Mouse (Mus musculus): ENCODE results near the gene Glis2. TPM values are rescaled to one million over a fixed set of nuclear protein-coding genes. Genes with fewer than 3 reads are reported as not detected.

The Glis2 gene
- total and polyA plus RNA-seq, 3 experiments = 0.59 to 3.3 (median 2.5) TPM

DNA sequence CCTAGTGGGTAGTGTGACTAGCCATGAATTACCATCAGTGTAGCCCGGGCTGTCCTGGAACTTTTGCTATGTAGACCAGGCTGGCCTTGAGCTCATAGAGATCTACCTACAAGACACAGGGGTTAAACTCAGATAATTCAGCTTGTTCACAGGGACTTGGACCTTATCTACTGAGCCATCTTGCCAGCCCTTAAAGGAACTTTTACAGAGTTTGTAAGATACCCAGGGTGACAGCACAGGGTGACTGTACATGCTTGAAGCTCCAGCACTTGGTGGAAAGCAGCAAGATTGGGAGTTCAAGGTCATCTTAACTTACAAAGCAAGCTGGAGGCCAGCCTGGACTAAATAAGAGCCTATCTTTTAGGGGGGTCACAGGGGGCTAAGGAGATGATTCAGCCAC is 39.0 kb upstream of the Glis2 start:
- dilution Hi-C loops (cut with MboI; ENCODE audit: extremely low pct_ligation_motif_present, extremely low pct_unique_long_range_greater_than_20kb, low sequenced_read_pairs) = no loop called here
- H3K9me3 ChIP-seq (replicated peaks; ENCODE audit: low read length) = peaks cover 4% of the 10 kb centered on the region
- H3K79me2 ChIP-seq (replicated peaks; ENCODE audit: control insufficient read depth, extremely low read depth, insufficient read depth, poor library complexity, severe bottlenecking) = peaks cover 22% of the 10 kb centered on the region
- peaks cover 3% of the 10 kb centered on the region for H3K27me3 ChIP-seq (replicated peaks)
- H3K9ac ChIP-seq (ENCODE audit: insufficient read depth, low read depth) = no peak overlapping the region
- in situ Hi-C loops (cut with MboI; ENCODE audit: low pct_ligation_motif_present, low pct_unique_long_range_greater_than_20kb, low sequenced_read_pairs) = loop anchor here (5.0 kb wide), 1 partner anchor 122 kb away; the partner anchor contains the start of gene Coro7
- no peak for DNase-seq (ENCODE audit: extremely low read depth)
- TF ChIP-seq E2F4 (IDR thresholded peaks at IDR 0.05; ENCODE audit: insufficient replicate concordance, low read depth, low read length) (no peak), MEF2A (IDR thresholded peaks at IDR 0.05; ENCODE audit: borderline replicate concordance, low read depth, low read length) (no peak), JUND (conservative IDR thresholded peaks at IDR 0.05; ENCODE audit: low read depth, low read length) (no peak), JUN (IDR thresholded peaks at IDR 0.05; ENCODE audit: insufficient read depth, low read depth, low read length) (no peak), CHD1 (IDR thresholded peaks at IDR 0.05; ENCODE audit: low read depth, low read length) (no peak), ELF1 (IDR thresholded peaks at IDR 0.05; ENCODE audit: low read depth, low read length) (no peak), MAX (IDR thresholded peaks at IDR 0.05; ENCODE audit: low read length) (no peak), NELFE (IDR thresholded peaks at IDR 0.05; ENCODE audit: low read depth, low read length) (no peak), ETS1 (conservative IDR thresholded peaks at IDR 0.05; ENCODE audit: low read depth, low read length) (no peak), PAX5 (IDR thresholded peaks at IDR 0.05; ENCODE audit: low read length) (no peak), GABPA (IDR thresholded peaks at IDR 0.05; ENCODE audit: insufficient replicate concordance, low read depth, low read length) (no peak)
- no peak overlapping the region for H3K4me3 ChIP-seq (replicated peaks in 1 of 3; ENCODE audit: low read depth in 2 of 3, low read length in 2 of 3, poor library complexity in 1 of 3)
- no peak overlapping the region for H3K4me2 ChIP-seq (ENCODE audit: insufficient read depth, low read depth, poor library complexity, severe bottlenecking)
- H3K27ac ChIP-seq (ENCODE audit: insufficient read depth, low read depth) = no peak overlapping the region
- peaks cover 11 to 47% of the 10 kb centered on the region in 2 experiments for H3K36me3 ChIP-seq (replicated peaks in 1 of 2; ENCODE audit: control insufficient read depth in 1 of 2, insufficient read depth in 1 of 2, low read length in 1 of 2)
- peaks cover 28 to 73% of the 10 kb centered on the region in 2 experiments for H3K4me1 ChIP-seq (ENCODE audit: control insufficient read depth in 1 of 2, insufficient read depth in 2 of 2)

DNA sequence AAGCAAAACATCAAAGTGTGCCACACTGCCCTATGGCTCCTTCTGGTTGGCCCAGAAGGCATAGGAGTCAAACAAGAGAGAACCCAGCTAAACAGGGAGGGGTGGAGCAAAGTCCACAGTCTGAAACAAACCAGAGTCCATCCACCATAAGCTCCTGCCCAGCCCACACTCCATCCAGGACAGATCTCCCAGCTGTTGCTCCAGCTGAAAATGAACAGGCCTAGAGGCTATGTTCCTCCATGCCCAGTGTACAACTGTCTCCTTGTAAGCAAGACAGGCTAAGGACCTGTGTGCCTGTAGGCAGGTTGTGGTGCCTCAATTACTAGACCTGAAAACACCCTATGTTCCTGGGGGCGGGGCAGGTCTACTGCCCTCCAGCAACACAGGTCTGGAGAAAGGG is 37.4 kb upstream of the Glis2 start:
- Histone ChIP-seq H3K4me2 (ENCODE audit: insufficient read depth, low read depth, poor library complexity, severe bottlenecking) (peak overlapping the region; percentile 75; the same call in 1 of the 2 replicates), H3K9me3 (replicated peaks; ENCODE audit: low read length) (peaks cover 4% of the 10 kb centered on the region), H3K79me2 (replicated peaks; ENCODE audit: control insufficient read depth, extremely low read depth, insufficient read depth, poor library complexity, severe bottlenecking) (peaks cover 22% of the 10 kb centered on the region), H3K27me3 (replicated peaks) (peaks cover 9% of the 10 kb centered on the region), H3K4me3 (replicated peaks in 1 of 3; ENCODE audit: low read depth in 2 of 3, low read length in 2 of 3, poor library complexity in 1 of 3) (peak overlapping the region; percentile 71 to 92 (median 79)), H3K27ac (ENCODE audit: insufficient read depth, low read depth) (no peak overlapping the region), H3K36me3 (replicated peaks in 1 of 2; ENCODE audit: control insufficient read depth in 1 of 2, insufficient read depth in 1 of 2, low read length in 1 of 2) (peaks cover 0 to 32% of the 10 kb centered on the region in 2 experiments), H3K4me1 (ENCODE audit: control insufficient read depth in 1 of 2, insufficient read depth in 2 of 2) (peaks cover 23 to 60% of the 10 kb centered on the region in 2 experiments), H3K9ac (ENCODE audit: insufficient read depth, low read depth) (peak overlapping the region; percentile 7; the same call in 1 of the 2 replicates)
- TF ChIP-seq MEF2A (IDR thresholded peaks at IDR 0.05; ENCODE audit: borderline replicate concordance, low read depth, low read length) = no peak
- TF ChIP-seq E2F4 (IDR thresholded peaks at IDR 0.05; ENCODE audit: insufficient replicate concordance, low read depth, low read length) = no peak
- no peak for TF ChIP-seq ZKSCAN1 (IDR thresholded peaks at IDR 0.05; ENCODE audit: borderline replicate concordance, low read depth, low read length)
- no peak for TF ChIP-seq ZC3H11A (IDR thresholded peaks at IDR 0.05; ENCODE audit: low read depth, low read length)
- TF ChIP-seq RCOR1 (conservative IDR thresholded peaks at IDR 0.05; ENCODE audit: low read depth, low read length) = no peak
- no peak for TF ChIP-seq ZMIZ1 (IDR thresholded peaks at IDR 0.05; ENCODE audit: low read depth, low read length)
- TF ChIP-seq NELFE (IDR thresholded peaks at IDR 0.05; ENCODE audit: low read depth, low read length) = 0 out of 2 replicates have a peak, but pooled peaks have one; percentile 10
- TF ChIP-seq ETS1 (conservative IDR thresholded peaks at IDR 0.05; ENCODE audit: low read depth, low read length) = no peak
- 0 out of 2 replicates have a peak, but pooled peaks have one; percentile 11 for TF ChIP-seq IRF4 (IDR thresholded peaks at IDR 0.05; ENCODE audit: low read depth, low read length)
- 0 out of 2 replicates have a peak, but pooled peaks have one; percentile 50 for TF ChIP-seq MXI1 (IDR thresholded peaks at IDR 0.05; ENCODE audit: low read depth, low read length)
- no peak for TF ChIP-seq USF1 (IDR thresholded peaks at IDR 0.05; ENCODE audit: low read depth, low read length)
- TF ChIP-seq SMC3 (IDR thresholded peaks at IDR 0.05; ENCODE audit: low read depth, low read length) = no peak
- TF ChIP-seq MAX (IDR thresholded peaks at IDR 0.05; ENCODE audit: low read length) = no peak
- no peak for TF ChIP-seq USF2 (conservative IDR thresholded peaks at IDR 0.05; ENCODE audit: low read depth, low read length)
- no peak for TF ChIP-seq ELF1 (IDR thresholded peaks at IDR 0.05; ENCODE audit: low read depth, low read length)
- no peak for TF ChIP-seq PAX5 (IDR thresholded peaks at IDR 0.05; ENCODE audit: low read length)
- no peak for TF ChIP-seq UBTF (IDR thresholded peaks at IDR 0.05; ENCODE audit: low read depth, low read length)
- TF ChIP-seq NRF1 (IDR thresholded peaks at IDR 0.05; ENCODE audit: low read depth, low read length) = no peak
- no peak for TF ChIP-seq EP300 (IDR thresholded peaks at IDR 0.05; ENCODE audit: low read length)
- in situ Hi-C loops (cut with MboI; ENCODE audit: low pct_ligation_motif_present, low pct_unique_long_range_greater_than_20kb, low sequenced_read_pairs) = loop anchor here (5.0 kb wide), 1 partner anchor 120 kb away; the partner anchor contains the start of gene Coro7
- DNase-seq (ENCODE audit: extremely low read depth) = no peak
- dilution Hi-C loops (cut with MboI; ENCODE audit: extremely low pct_ligation_motif_present, extremely low pct_unique_long_range_greater_than_20kb, low sequenced_read_pairs) = no loop called here

Measured in CH12.LX (cell line).